Mouse (Mus musculus) neural tube, embryonic 14.5 days (tissue): Measurements from ENCODE around the gene Soga1. TPM values are rescaled to one million over a fixed set of nuclear protein-coding genes. Genes with fewer than 3 reads are reported as not detected.

ENCODE experiments used
- ATAC-seq: fragments of 200-750 bp; cut with Nextera tagmentation; 2 replicates; pipeline ENCODE4 v1.8.0; 2017; ENCODE audit warnings: low read depth, mild to moderate bottlenecking, moderate TSS enrichment, moderate library complexity
- H3K27ac ChIP-seq: fragments of 300-500 bp; sonication (generic); 2 replicates; pipeline ENCODE4 v1.5.1; 2014; ENCODE audit warnings: low read depth, mild to moderate bottlenecking, control low read depth, low read length, moderate library complexity, mixed read lengths
- H3K27me3 ChIP-seq: fragments of 300-500 bp; sonication (generic); 2 replicates; pipeline ENCODE4 v1.6.1; 2014; ENCODE audit warnings: low read length; ENCODE audit not compliant: control insufficient read depth, insufficient read depth
- H3K36me3 ChIP-seq: fragments of 300-500 bp; sonication (generic); 2 replicates; pipeline ENCODE4 v1.6.1; 2014; ENCODE audit warnings: low read length, mixed read lengths; ENCODE audit not compliant: control insufficient read depth, insufficient read depth
- H3K4me1 ChIP-seq: fragments of 300-500 bp; sonication (generic); 2 replicates; pipeline ENCODE4 v1.6.1; 2014; ENCODE audit warnings: low read length; ENCODE audit not compliant: control insufficient read depth, insufficient read depth
- H3K4me2 ChIP-seq: fragments of 300-500 bp; sonication (generic); 2 replicates; pipeline ENCODE4 v1.6.1; 2014; ENCODE audit warnings: mild to moderate bottlenecking, low read depth, low read length, control low read depth
- H3K4me3 ChIP-seq: fragments of 300-500 bp; sonication (generic); 2 replicates; pipeline ENCODE4 v1.5.1; 2014; ENCODE audit warnings: low read depth, low read length, control low read depth, mixed read lengths
- H3K9ac ChIP-seq: fragments of 300-500 bp; sonication (generic); replicated peaks from 2 replicates; pipeline ENCODE4 v1.6.1; 2014; ENCODE audit warnings: low read depth, mild to moderate bottlenecking, control low read depth, low read length, mixed read lengths
- H3K9me3 ChIP-seq: fragments of 300-500 bp; sonication (generic); 2 replicates; pipeline ENCODE4 v1.6.1; 2016; ENCODE audit warnings: low read length; ENCODE audit not compliant: control insufficient read depth
- WGBS: fragments of 180-500 bp; shearing (Covaris S2); extraction: QIAGEN DNeasy Blood & Tissue Kit; methylation state at CpG from one replicate; pipeline ENCODE4 v1.1.7; 2014; 5-methylcytosine and 5-hydroxymethylcytosine counted together
- polyA plus RNA-seq: library from polyadenylated mRNA; unstranded; fragments of >200 nt; fragmentation: Nextera tagmentation; extraction: Ambion mirVana; gene quantifications from 2 replicates; pipeline ENCODE4 v1.2.1, GENCODE M21; 2014

Gene Soga1
- polyA plus RNA-seq, 1 experiment from 2014 or later: 10.2 TPM

- Histone ChIP-seq H3K27me3 (no peaks in the 10 kb centered on the region), H3K4me3 (no peak overlapping the region), H3K4me2 (no peak overlapping the region), H3K9me3 (no peaks in the 10 kb centered on the region), H3K9ac (no peak overlapping the region), H3K27ac (no peak overlapping the region), H3K4me1 (peaks cover 45% of the 10 kb centered on the region), H3K36me3 (peaks cover 15% of the 10 kb centered on the region; the same call in 1 of the 2 replicates)
- 78% methylated on average over 11 of the region's 11 CpGs for WGBS
- ATAC-seq: no peak
Observed at GRCm38 (mm10) chr2:157060557-157061305, 18.3 kb downstream of the Soga1 start.

- no peak overlapping the region for H3K4me3 ChIP-seq
- no peak overlapping the region for H3K9ac ChIP-seq
- peaks cover 38% of the 10 kb centered on the region for H3K4me1 ChIP-seq
- no peak overlapping the region for H3K27ac ChIP-seq
- no peaks in the 10 kb centered on the region for H3K27me3 ChIP-seq
- no peak for ATAC-seq
- WGBS: 93% methylated on average over 14 of the region's 14 CpGs
- H3K36me3 ChIP-seq: peaks cover 15% of the 10 kb centered on the region; the same call in 1 of the 2 replicates
- H3K9me3 ChIP-seq: no peaks in the 10 kb centered on the region
- no peak overlapping the region for H3K4me2 ChIP-seq
Observed at GRCm38 (mm10) chr2:157060037-157060436, 19.0 kb downstream of the Soga1 start.

DNA sequence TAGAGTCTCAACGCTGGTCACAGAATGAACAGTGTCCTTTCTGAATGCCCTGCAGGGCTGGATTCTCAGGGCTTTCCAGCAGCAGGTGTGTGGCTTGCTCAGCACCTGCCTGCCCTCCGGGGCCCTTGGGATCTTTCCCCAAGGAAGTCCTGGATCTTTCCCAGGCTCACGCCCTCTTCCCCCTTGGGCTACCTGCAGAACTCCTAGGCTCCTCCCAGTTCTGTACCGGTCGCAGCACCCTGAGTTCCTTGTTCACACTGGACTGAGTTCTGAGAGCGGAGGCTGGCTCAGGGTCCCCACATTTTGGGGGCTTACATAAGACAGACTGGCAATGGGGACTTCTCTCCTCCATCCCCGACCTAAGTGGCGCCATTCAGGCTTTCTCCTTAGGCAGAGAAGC lies 19.9 kb downstream of the Soga1 start:
- H3K4me1 ChIP-seq: peaks cover 29% of the 10 kb centered on the region
- 52% methylated on average over 8 of the region's 8 CpGs for WGBS
- H3K36me3 ChIP-seq: peaks cover 21% of the 10 kb centered on the region; the same call in 1 of the 2 replicates
- no peaks in the 10 kb centered on the region for H3K9me3 ChIP-seq
- peak overlapping the region; percentile 75 for H3K27ac ChIP-seq
- no peak overlapping the region for H3K4me3 ChIP-seq
- H3K4me2 ChIP-seq: peak overlapping the region; percentile 20; the same call in 1 of the 2 replicates
- no peak overlapping the region for H3K9ac ChIP-seq
- 0 out of 2 replicates have a peak, but pooled peaks have one; percentile 10 for ATAC-seq
- H3K27me3 ChIP-seq: no peaks in the 10 kb centered on the region

- H3K36me3 ChIP-seq: peaks cover 22% of the 10 kb centered on the region
- H3K4me3 ChIP-seq: no peak overlapping the region
- H3K4me2 ChIP-seq: peak overlapping the region; percentile 20; the same call in 1 of the 2 replicates
- H3K27me3 ChIP-seq: no peaks in the 10 kb centered on the region
- H3K9ac ChIP-seq: 0 out of 2 replicates have a peak overlapping the region, but pooled peaks have one; percentile 1
- H3K27ac ChIP-seq: peak overlapping the region; percentile 75
- H3K9me3 ChIP-seq: no peaks in the 10 kb centered on the region
- 8% methylated on average over 18 of the region's 18 CpGs for WGBS
- peaks cover 24% of the 10 kb centered on the region for H3K4me1 ChIP-seq
- peak; percentile 84 for ATAC-seq
Observed at GRCm38 (mm10) chr2:157058342-157058998, 20.6 kb downstream of the Soga1 start.

GRCm38 (mm10) chr2:157057758-157058157 lies 21.3 kb downstream of the Soga1 start:
- Histone ChIP-seq H3K4me1 (peaks cover 19% of the 10 kb centered on the region), H3K9me3 (no peaks in the 10 kb centered on the region), H3K36me3 (peaks cover 29% of the 10 kb centered on the region), H3K4me3 (no peak overlapping the region), H3K27ac (no peak overlapping the region), H3K9ac (no peak overlapping the region), H3K4me2 (no peak overlapping the region), H3K27me3 (no peaks in the 10 kb centered on the region)
- ATAC-seq: no peak
- WGBS: 82% methylated on average over 4 of the region's 4 CpGs

- Histone ChIP-seq H3K27me3 (no peaks in the 10 kb centered on the region), H3K9ac (no peak overlapping the region), H3K36me3 (peaks cover 35% of the 10 kb centered on the region), H3K4me1 (peaks cover 19% of the 10 kb centered on the region), H3K27ac (no peak overlapping the region), H3K9me3 (no peaks in the 10 kb centered on the region), H3K4me3 (no peak overlapping the region), H3K4me2 (no peak overlapping the region)
- no peak for ATAC-seq
- WGBS: 91% methylated on average over 3 of the region's 3 CpGs
Observed at GRCm38 (mm10) chr2:157057186-157057585, 21.9 kb downstream of the Soga1 start.

DNA sequence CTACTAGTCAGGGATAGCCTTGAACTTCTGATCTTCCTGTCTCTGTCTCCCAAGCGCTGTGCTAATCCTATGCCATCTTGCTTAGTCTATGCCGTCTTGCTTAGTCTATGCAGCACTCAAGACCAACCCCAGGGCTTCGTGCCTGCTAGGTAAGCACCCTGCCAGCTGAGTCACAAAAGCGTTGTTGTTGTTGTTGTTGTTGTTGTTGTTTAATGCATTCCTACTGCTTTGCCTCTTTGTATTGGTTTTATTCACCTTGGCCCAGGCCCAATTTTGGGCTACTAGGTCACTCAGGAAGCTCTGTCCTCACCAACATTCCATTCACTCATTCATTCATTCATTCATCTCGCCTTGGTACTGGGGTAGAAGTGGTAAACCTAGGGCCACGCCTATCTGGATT lies 23.3 kb downstream of the Soga1 start:
- H3K36me3 ChIP-seq: peaks cover 40% of the 10 kb centered on the region
- no peak overlapping the region for H3K4me3 ChIP-seq
- no peak overlapping the region for H3K4me2 ChIP-seq
- H3K4me1 ChIP-seq: peaks cover 23% of the 10 kb centered on the region
- 91% methylated on average over 6 of the region's 6 CpGs for WGBS
- H3K9me3 ChIP-seq: no peaks in the 10 kb centered on the region
- H3K27ac ChIP-seq: no peak overlapping the region
- ATAC-seq: no peak
- H3K27me3 ChIP-seq: no peaks in the 10 kb centered on the region
- no peak overlapping the region for H3K9ac ChIP-seq

GRCm38 (mm10) chr2:157054816-157055215 lies 24.2 kb downstream of the Soga1 start:
- no peaks in the 10 kb centered on the region for H3K27me3 ChIP-seq
- H3K9ac ChIP-seq: no peak overlapping the region
- peak overlapping the region; percentile 7; the same call in 1 of the 2 replicates for H3K27ac ChIP-seq
- H3K4me3 ChIP-seq: no peak overlapping the region
- peaks cover 36% of the 10 kb centered on the region for H3K36me3 ChIP-seq
- WGBS: 69% methylated on average over 5 of the region's 5 CpGs
- peaks cover 32% of the 10 kb centered on the region for H3K4me1 ChIP-seq
- H3K9me3 ChIP-seq: no peaks in the 10 kb centered on the region
- H3K4me2 ChIP-seq: no peak overlapping the region
- ATAC-seq: 0 out of 2 replicates have a peak, but pooled peaks have one; percentile 2

- no peak for ATAC-seq
- H3K4me2 ChIP-seq: no peak overlapping the region
- 0 out of 2 replicates have a peak overlapping the region, but pooled peaks have one; percentile 8 for H3K27ac ChIP-seq
- no peak overlapping the region for H3K4me3 ChIP-seq
- WGBS: 88% methylated on average over 8 of the region's 8 CpGs
- no peaks in the 10 kb centered on the region for H3K9me3 ChIP-seq
- H3K9ac ChIP-seq: no peak overlapping the region
- H3K4me1 ChIP-seq: peaks cover 37% of the 10 kb centered on the region
- H3K36me3 ChIP-seq: peaks cover 31% of the 10 kb centered on the region
- no peaks in the 10 kb centered on the region for H3K27me3 ChIP-seq
Observed at GRCm38 (mm10) chr2:157054297-157054696, 24.8 kb downstream of the Soga1 start.
